Mouse (Mus musculus): Measurements from ENCODE around the gene Golph3l. TPM values are rescaled to one million over a fixed set of nuclear protein-coding genes. Genes with fewer than 3 reads are reported as not detected.

Gene Golph3l
- total and polyA plus RNA-seq, 2 experiments, result 2.5 to 5.2 TPM

DNA sequence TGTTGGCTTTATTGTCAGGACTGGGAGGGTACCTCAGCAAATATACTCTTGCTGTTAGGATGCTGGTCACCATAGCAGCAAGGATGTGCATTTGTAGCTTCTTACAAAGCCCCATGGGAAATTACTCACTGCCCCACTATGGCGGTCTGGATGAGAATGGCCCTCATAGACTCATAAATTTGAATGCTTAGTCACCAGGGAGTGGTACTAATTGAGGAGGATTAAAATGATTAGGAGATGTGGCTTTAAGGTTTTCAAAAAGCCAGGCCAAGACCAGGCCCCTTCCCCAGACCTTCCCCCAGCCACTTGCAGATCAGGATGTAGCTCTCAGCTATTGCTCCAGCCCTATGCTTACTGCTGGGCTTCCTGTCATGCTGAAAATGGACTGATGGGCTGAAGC is 38.6 kb upstream of the Golph3l start:
- 94% methylated on average over 1 of the region's 1 CpGs for WGBS
- Histone ChIP-seq H3K4me3 (ENCODE audit: insufficient read depth, low read depth, low read length) (no peak overlapping the region), H3K27ac (replicated peaks; ENCODE audit: insufficient read depth, low read depth, low read length) (no peak overlapping the region), H3K9ac (ENCODE audit: low read depth, low read length) (no peak overlapping the region), H3K36me3 (ENCODE audit: control insufficient read depth, insufficient read depth, low read length) (no peaks in the 10 kb centered on the region), H3K4me1 (ENCODE audit: control insufficient read depth, insufficient read depth, low read length) (no peaks in the 10 kb centered on the region), H3K27me3 (ENCODE audit: control insufficient read depth, insufficient read depth, low read length) (no peaks in the 10 kb centered on the region), H3K79me2 (ENCODE audit: control insufficient read depth, insufficient read depth, low read length) (no peaks in the 10 kb centered on the region)
- no peak for TF ChIP-seq POLR2A (IDR thresholded peaks at IDR 0.05; ENCODE audit: extremely low read depth, insufficient read depth, low read length)
- TF ChIP-seq CTCF (IDR thresholded peaks at IDR 0.05; ENCODE audit: low read depth, low read length), result no peak
- no peak for DNase-seq (ENCODE audit: extremely low read depth, low read depth, low spot score)

DNA sequence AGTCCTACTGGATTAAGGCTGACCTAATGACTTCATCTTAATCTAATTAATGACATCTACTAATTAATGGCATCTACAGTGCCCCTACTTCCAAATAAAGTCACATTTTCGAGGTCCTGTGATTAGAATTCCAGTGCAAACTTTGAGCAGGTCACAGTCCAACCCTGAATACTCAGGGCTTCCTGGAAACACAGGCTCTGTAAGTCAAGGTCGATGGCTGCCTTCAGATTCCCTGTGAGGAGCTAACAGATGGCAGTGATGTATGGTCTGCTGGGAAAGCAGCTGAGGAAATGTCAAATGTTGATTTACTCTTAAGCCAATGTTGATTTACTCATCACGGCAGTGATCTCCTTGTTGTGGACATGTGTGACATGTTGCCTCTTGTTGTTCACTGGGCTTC is 34.7 kb upstream of the Golph3l start:
- Histone ChIP-seq H3K4me3 (ENCODE audit: insufficient read depth, low read depth, low read length) (no peak overlapping the region), H3K27me3 (ENCODE audit: control insufficient read depth, insufficient read depth, low read length) (no peaks in the 10 kb centered on the region), H3K9ac (ENCODE audit: low read depth, low read length) (no peak overlapping the region), H3K27ac (replicated peaks; ENCODE audit: insufficient read depth, low read depth, low read length) (no peak overlapping the region), H3K36me3 (ENCODE audit: control insufficient read depth, insufficient read depth, low read length) (no peaks in the 10 kb centered on the region), H3K4me1 (ENCODE audit: control insufficient read depth, insufficient read depth, low read length) (no peaks in the 10 kb centered on the region), H3K79me2 (ENCODE audit: control insufficient read depth, insufficient read depth, low read length) (no peaks in the 10 kb centered on the region)
- 28% methylated on average over 3 of the region's 3 CpGs for WGBS
- no peak for DNase-seq (ENCODE audit: extremely low read depth, low read depth, low spot score)
- no peak for TF ChIP-seq CTCF (IDR thresholded peaks at IDR 0.05; ENCODE audit: low read depth, low read length)

DNA sequence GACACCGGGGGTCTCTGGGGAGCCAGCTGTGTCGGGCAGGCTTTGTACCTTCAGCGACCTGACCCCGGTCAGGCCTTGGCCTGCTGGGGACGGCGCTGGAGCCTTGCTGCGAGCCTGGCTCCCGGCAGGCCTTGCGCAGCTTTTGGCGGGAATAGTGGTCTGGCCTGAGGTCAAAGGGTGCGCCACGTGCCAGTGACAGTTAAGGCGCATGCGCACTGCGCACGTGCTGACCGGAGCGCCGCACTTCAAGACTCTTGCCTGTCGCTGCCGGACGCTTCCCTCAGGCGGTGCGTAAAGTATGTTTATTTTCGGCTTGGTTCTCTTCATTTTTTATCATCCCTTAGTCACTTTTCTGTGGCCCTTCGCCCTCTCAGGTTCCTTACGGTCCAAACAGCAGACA is 29.3 kb upstream of the Golph3l start, which contains the start of gene Hormad1:
TSS of gene Hormad1 (plus strand) at position 241 of the 400 bp plus-strand sequence.
- DNase-seq (ENCODE audit: extremely low read depth, low read depth, low spot score), result no peak
- no peaks in the 10 kb centered on the region for H3K36me3 ChIP-seq (ENCODE audit: control insufficient read depth, insufficient read depth, low read length)
- H3K4me1 ChIP-seq (ENCODE audit: control insufficient read depth, insufficient read depth, low read length), result no peaks in the 10 kb centered on the region
- no peak for TF ChIP-seq POLR2A (IDR thresholded peaks at IDR 0.05; ENCODE audit: extremely low read depth, insufficient read depth, low read length)
- no peak for TF ChIP-seq CTCF (IDR thresholded peaks at IDR 0.05; ENCODE audit: low read depth, low read length)
- no peak within 1 kb of the TSS for H3K4me3 ChIP-seq (ENCODE audit: insufficient read depth, low read depth, low read length)
- 92% methylated on average over 27 of the region's 27 CpGs for WGBS
- no peak within 1 kb of the TSS for H3K27ac ChIP-seq (replicated peaks; ENCODE audit: insufficient read depth, low read depth, low read length)
- H3K79me2 ChIP-seq (ENCODE audit: control insufficient read depth, insufficient read depth, low read length), result no peaks in the 10 kb centered on the region
- H3K27me3 ChIP-seq (ENCODE audit: control insufficient read depth, insufficient read depth, low read length), result no peaks in the 10 kb centered on the region
- no peak within 1 kb of the TSS for H3K9ac ChIP-seq (ENCODE audit: low read depth, low read length)

DNA sequence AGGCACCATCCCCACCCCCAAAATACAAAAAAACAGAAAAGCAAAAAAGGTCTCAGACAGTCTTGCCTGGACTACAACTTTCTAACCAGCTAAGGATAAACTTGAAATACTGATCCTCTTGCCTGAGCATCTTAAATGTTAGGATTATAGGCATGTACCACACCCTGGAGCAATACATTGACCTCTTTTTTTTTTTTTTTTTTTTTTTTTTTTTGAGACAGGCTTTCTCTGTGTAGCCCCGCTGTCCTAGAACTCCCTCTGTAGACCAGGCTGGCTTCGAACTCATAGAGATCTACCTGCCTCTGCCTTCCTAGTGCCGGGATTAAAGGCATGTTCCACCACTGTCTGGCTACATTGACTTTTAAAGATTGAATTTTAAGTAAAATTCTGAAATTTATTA is 28.0 kb upstream of the Golph3l start:
- no peak overlapping the region for H3K9ac ChIP-seq (ENCODE audit: low read depth, low read length)
- no peaks in the 10 kb centered on the region for H3K36me3 ChIP-seq (ENCODE audit: control insufficient read depth, insufficient read depth, low read length)
- H3K4me3 ChIP-seq (ENCODE audit: insufficient read depth, low read depth, low read length), result no peak overlapping the region
- H3K79me2 ChIP-seq (ENCODE audit: control insufficient read depth, insufficient read depth, low read length), result no peaks in the 10 kb centered on the region
- DNase-seq (ENCODE audit: extremely low read depth, low read depth, low spot score), result no peak
- H3K4me1 ChIP-seq (ENCODE audit: control insufficient read depth, insufficient read depth, low read length), result no peaks in the 10 kb centered on the region
- WGBS, result 91% methylated on average over 3 of the region's 3 CpGs
- no peaks in the 10 kb centered on the region for H3K27me3 ChIP-seq (ENCODE audit: control insufficient read depth, insufficient read depth, low read length)
- no peak overlapping the region for H3K27ac ChIP-seq (replicated peaks; ENCODE audit: insufficient read depth, low read depth, low read length)
- TF ChIP-seq POLR2A (IDR thresholded peaks at IDR 0.05; ENCODE audit: extremely low read depth, insufficient read depth, low read length) (no peak), CTCF (IDR thresholded peaks at IDR 0.05; ENCODE audit: low read depth, low read length) (no peak)

DNA sequence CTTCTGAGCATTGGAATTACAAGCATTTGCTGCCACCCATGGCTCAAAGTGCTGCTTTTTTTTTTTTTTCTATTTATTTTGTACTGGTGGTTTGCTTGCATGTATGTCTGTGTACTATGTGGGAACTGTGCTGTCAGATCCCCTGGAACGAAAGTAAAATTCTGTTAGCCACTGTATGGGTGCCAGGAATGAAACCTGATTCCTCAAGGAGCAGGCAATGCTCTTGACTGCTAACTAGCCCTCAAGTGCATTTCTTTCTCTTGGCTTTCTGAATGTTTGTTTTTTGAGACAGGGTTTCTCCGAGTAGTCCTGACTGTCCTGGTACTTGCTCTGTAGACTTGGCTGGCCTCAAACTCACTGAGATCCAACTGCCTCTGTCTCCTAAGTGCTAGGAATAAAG is 26.9 kb upstream of the Golph3l start:
- no peak overlapping the region for H3K9ac ChIP-seq (ENCODE audit: low read depth, low read length)
- no peaks in the 10 kb centered on the region for H3K36me3 ChIP-seq (ENCODE audit: control insufficient read depth, insufficient read depth, low read length)
- no peak overlapping the region for H3K27ac ChIP-seq (replicated peaks; ENCODE audit: insufficient read depth, low read depth, low read length)
- H3K4me3 ChIP-seq (ENCODE audit: insufficient read depth, low read depth, low read length), result no peak overlapping the region
- TF ChIP-seq CTCF (IDR thresholded peaks at IDR 0.05; ENCODE audit: low read depth, low read length) (no peak), POLR2A (IDR thresholded peaks at IDR 0.05; ENCODE audit: extremely low read depth, insufficient read depth, low read length) (no peak)
- H3K4me1 ChIP-seq (ENCODE audit: control insufficient read depth, insufficient read depth, low read length), result no peaks in the 10 kb centered on the region
- WGBS, result 69% methylated on average over 2 of the region's 2 CpGs
- no peak for DNase-seq (ENCODE audit: extremely low read depth, low read depth, low spot score)
- no peaks in the 10 kb centered on the region for H3K27me3 ChIP-seq (ENCODE audit: control insufficient read depth, insufficient read depth, low read length)
- H3K79me2 ChIP-seq (ENCODE audit: control insufficient read depth, insufficient read depth, low read length), result no peaks in the 10 kb centered on the region

DNA sequence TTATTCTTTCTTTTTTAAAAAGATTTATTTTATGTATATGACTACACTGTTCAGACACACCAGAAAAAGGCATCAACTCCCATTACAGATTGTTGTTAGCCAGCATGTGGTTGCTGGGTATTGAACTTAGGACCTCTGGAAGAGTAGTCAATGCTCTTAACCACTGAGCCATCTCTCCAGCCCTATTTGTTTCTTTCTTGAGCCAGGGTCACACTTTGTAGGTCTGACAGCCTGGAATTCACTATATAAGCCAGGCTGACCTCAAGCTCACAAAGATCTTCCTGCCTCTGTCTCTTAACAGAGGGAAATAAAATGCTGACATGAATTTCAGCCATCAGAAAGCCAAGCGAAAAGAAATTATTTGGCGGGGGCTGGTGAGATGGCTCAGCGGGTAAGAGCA is 19.1 kb upstream of the Golph3l start:
- DNase-seq (ENCODE audit: extremely low read depth, low read depth, low spot score), result no peak
- no peak overlapping the region for H3K4me3 ChIP-seq (ENCODE audit: insufficient read depth, low read depth, low read length)
- H3K36me3 ChIP-seq (ENCODE audit: control insufficient read depth, insufficient read depth, low read length), result no peaks in the 10 kb centered on the region
- H3K9ac ChIP-seq (ENCODE audit: low read depth, low read length), result no peak overlapping the region
- no peaks in the 10 kb centered on the region for H3K4me1 ChIP-seq (ENCODE audit: control insufficient read depth, insufficient read depth, low read length)
- no peaks in the 10 kb centered on the region for H3K79me2 ChIP-seq (ENCODE audit: control insufficient read depth, insufficient read depth, low read length)
- no peak overlapping the region for H3K27ac ChIP-seq (replicated peaks; ENCODE audit: insufficient read depth, low read depth, low read length)
- 93% methylated on average over 3 of the region's 3 CpGs for WGBS
- no peaks in the 10 kb centered on the region for H3K27me3 ChIP-seq (ENCODE audit: control insufficient read depth, insufficient read depth, low read length)
- no peak for TF ChIP-seq CTCF (IDR thresholded peaks at IDR 0.05; ENCODE audit: low read depth, low read length)
- no peak for TF ChIP-seq POLR2A (IDR thresholded peaks at IDR 0.05; ENCODE audit: extremely low read depth, insufficient read depth, low read length)

Data from liver, adult 2 months (tissue).